Mouse (Mus musculus) hindbrain, postnatal 0 days (tissue): ENCODE results near the gene Dnaja2. TPM values are rescaled to one million over a fixed set of nuclear protein-coding genes. Genes with fewer than 3 reads are reported as not detected.

Experiments used
- ATAC-seq: fragments of 200-750 bp; cut with Nextera tagmentation; 2 replicates; pipeline ENCODE4 v1.8.0; 2017; ENCODE audit warnings: mild to moderate bottlenecking, moderate TSS enrichment, moderate library complexity
- DNase-seq: peaks from one replicate; pipeline ENCODE4 v3.0.0-alpha.2; 2015; ENCODE audit warnings: low spot score
- H3K27ac ChIP-seq: fragments of 300-500 bp; sonication (generic); 2 replicates; pipeline ENCODE4 v1.5.1; 2014; ENCODE audit warnings: mild to moderate bottlenecking
- H3K27me3 ChIP-seq: fragments of 300-500 bp; sonication (generic); 2 replicates; pipeline ENCODE4 v1.6.1; 2014; ENCODE audit warnings: low read length, mixed read lengths; ENCODE audit not compliant: insufficient read depth
- H3K36me3 ChIP-seq: fragments of 300-500 bp; sonication (generic); 2 replicates; pipeline ENCODE4 v1.6.1; 2014; ENCODE audit warnings: low read length, mixed read lengths; ENCODE audit not compliant: insufficient read depth
- H3K4me1 ChIP-seq: fragments of 300-500 bp; sonication (generic); 2 replicates; pipeline ENCODE4 v1.6.1; 2014; ENCODE audit warnings: antibody characterized with exemption, low read length, mixed read lengths; ENCODE audit not compliant: insufficient read depth
- H3K4me2 ChIP-seq: fragments of 300-500 bp; sonication (generic); 2 replicates; pipeline ENCODE4 v1.6.1; 2014; ENCODE audit warnings: low read depth, mild to moderate bottlenecking, low read length, moderate library complexity, mixed read lengths
- H3K4me3 ChIP-seq: fragments of 300-500 bp; sonication (generic); 2 replicates; pipeline ENCODE4 v1.5.1; 2014; ENCODE audit warnings: low read length
- H3K9ac ChIP-seq: fragments of 300-500 bp; sonication (generic); replicated peaks from 2 replicates; pipeline ENCODE4 v1.6.1; 2014; ENCODE audit warnings: mild to moderate bottlenecking, low read length, moderate library complexity, mixed read lengths
- H3K9me3 ChIP-seq: fragments of 300-500 bp; sonication (generic); 2 replicates; pipeline ENCODE4 v1.6.1; 2016; ENCODE audit warnings: low read length, mixed read lengths
- CTCF ChIP-seq: IDR thresholded peaks from 2 replicates; pipeline ENCODE4 v1.5.1; 2016; ENCODE audit warnings: antibody characterized with exemption, control low read depth, low read depth
- WGBS: fragments of 180-500 bp; shearing (Covaris S2); extraction: QIAGEN DNeasy Blood & Tissue Kit; methylation state at CpG from one replicate; pipeline ENCODE4 v1.1.7; 2014; 5-methylcytosine and 5-hydroxymethylcytosine counted together
- polyA plus RNA-seq: library from polyadenylated mRNA; unstranded; fragments of >200 nt; fragmentation: Nextera tagmentation; extraction: Ambion mirVana; gene quantifications from 2 replicates; pipeline ENCODE4 v1.2.1, GENCODE M21; 2015
- total RNA-seq: library from RNA; depleted of rRNA; stranded (reverse); fragments of >200 nt; gene quantifications from 2 replicates; pipeline ENCODE4 v1.2.3, GENCODE M21; 2014

The Dnaja2 gene
- total and polyA plus RNA-seq, 2 experiments from 2014 or later = 43.9 to 156 TPM

- Histone ChIP-seq H3K4me2 (no peak overlapping the region), H3K9ac (no peak overlapping the region), H3K27ac (no peak overlapping the region), H3K27me3 (no peaks in the 10 kb centered on the region), H3K4me1 (0 out of 2 replicates have a peak, but pooled peaks cover 5% of the 10 kb centered on the region), H3K36me3 (no peaks in the 10 kb centered on the region), H3K4me3 (no peak overlapping the region), H3K9me3 (no peaks in the 10 kb centered on the region)
- no peak for DNase-seq
- ATAC-seq = no peak
- no peak for TF ChIP-seq CTCF
- WGBS = 75% methylated on average over 3 of the region's 3 CpGs
Measured at GRCm38 (mm10) chr8:85557601-85557986, 2.5 kb upstream of the Dnaja2 start.

- no peak overlapping the region for H3K9ac ChIP-seq
- ATAC-seq (no peak), DNase-seq (no peak)
- peaks cover under 1% of the 10 kb centered on the region; the same call in 1 of the 2 replicates for H3K36me3 ChIP-seq
- no peak for TF ChIP-seq CTCF
- H3K27ac ChIP-seq = no peak overlapping the region
- no peak overlapping the region for H3K4me3 ChIP-seq
- no peaks in the 10 kb centered on the region for H3K27me3 ChIP-seq
- 0 out of 2 replicates have a peak, but pooled peaks cover 5% of the 10 kb centered on the region for H3K4me1 ChIP-seq
- 77% methylated on average over 2 of the region's 2 CpGs for WGBS
- no peaks in the 10 kb centered on the region for H3K9me3 ChIP-seq
- H3K4me2 ChIP-seq = no peak overlapping the region
Measured at GRCm38 (mm10) chr8:85556986-85557600, 1.9 kb upstream of the Dnaja2 start.

GRCm38 (mm10) chr8:85554391-85555180 is 558 bp downstream of the Dnaja2 start:
- Histone ChIP-seq H3K9me3 (no peaks in the 10 kb centered on the region), H3K36me3 (peaks cover 9% of the 10 kb centered on the region; the same call in 1 of the 2 replicates), H3K27ac (peak overlapping the region; percentile 95), H3K4me1 (0 out of 2 replicates have a peak, but pooled peaks cover 5% of the 10 kb centered on the region), H3K9ac (peak overlapping the region; percentile 88), H3K4me2 (peak overlapping the region; percentile 94), H3K4me3 (peak overlapping the region; percentile 92), H3K27me3 (no peaks in the 10 kb centered on the region)
- ATAC-seq (peak; percentile 88), DNase-seq (peak; percentile 26)
- under 1% methylated on average over 44 of the region's 66 CpGs for WGBS
- no peak for TF ChIP-seq CTCF

- ATAC-seq (no peak), DNase-seq (no peak)
- no peaks in the 10 kb centered on the region for H3K27me3 ChIP-seq
- H3K4me1 ChIP-seq = 0 out of 2 replicates have a peak, but pooled peaks cover 5% of the 10 kb centered on the region
- no peak overlapping the region for H3K9ac ChIP-seq
- H3K9me3 ChIP-seq = no peaks in the 10 kb centered on the region
- peaks cover 21% of the 10 kb centered on the region for H3K36me3 ChIP-seq
- no peak overlapping the region for H3K4me3 ChIP-seq
- no peak for TF ChIP-seq CTCF
- no peak overlapping the region for H3K4me2 ChIP-seq
- WGBS = 97% methylated on average over 1 of the region's 1 CpGs
- no peak overlapping the region for H3K27ac ChIP-seq
Measured at GRCm38 (mm10) chr8:85551934-85552333, 3.2 kb downstream of the Dnaja2 start.

- DNase-seq = no peak
- Histone ChIP-seq H3K36me3 (peaks cover 41% of the 10 kb centered on the region), H3K27me3 (no peaks in the 10 kb centered on the region), H3K4me1 (no peaks in the 10 kb centered on the region), H3K27ac (no peak overlapping the region), H3K4me3 (no peak overlapping the region), H3K4me2 (no peak overlapping the region), H3K9me3 (no peaks in the 10 kb centered on the region), H3K9ac (no peak overlapping the region)
- no peak for ATAC-seq
- TF ChIP-seq CTCF = no peak
- WGBS = 93% methylated on average over 2 of the region's 2 CpGs
Measured at GRCm38 (mm10) chr8:85536332-85536731, 18.8 kb downstream of the Dnaja2 start.

GRCm38 (mm10) chr8:85534163-85534562 is 21.0 kb downstream of the Dnaja2 start:
- Histone ChIP-seq H3K4me1 (no peaks in the 10 kb centered on the region), H3K27ac (no peak overlapping the region), H3K27me3 (no peaks in the 10 kb centered on the region), H3K4me2 (no peak overlapping the region), H3K4me3 (no peak overlapping the region), H3K9me3 (no peaks in the 10 kb centered on the region), H3K9ac (no peak overlapping the region), H3K36me3 (peaks cover 27% of the 10 kb centered on the region)
- WGBS = 82% methylated on average over 1 of the region's 1 CpGs
- TF ChIP-seq CTCF = no peak
- ATAC-seq (no peak), DNase-seq (no peak)
